Mouse (Mus musculus): ENCODE results near the gene Efcab14.

DNA sequence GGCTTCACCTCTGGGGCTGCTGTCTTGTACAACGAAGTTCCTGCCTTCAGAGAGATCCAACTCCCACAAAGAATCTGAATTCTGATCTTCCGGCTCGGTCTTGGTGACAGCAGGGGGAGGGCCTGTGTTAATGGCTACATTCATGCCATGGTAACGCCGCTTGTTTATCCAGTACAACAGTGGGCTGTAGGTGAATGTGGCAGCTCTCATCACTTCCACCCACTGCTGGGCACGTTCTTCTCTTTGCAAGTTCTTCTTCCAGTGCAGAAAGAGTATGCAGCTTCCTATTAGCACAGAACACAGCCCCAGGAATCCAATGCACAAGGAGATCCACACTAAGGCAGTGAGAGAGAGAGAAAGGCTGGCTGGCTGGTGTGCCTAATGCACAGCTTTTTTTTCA is 42.7 kb downstream of the Efcab14 start:
- no peak for TF ChIP-seq CTCF (IDR thresholded peaks at IDR 0.05; ENCODE audit: low read depth, low read length)
- TF ChIP-seq GATA1 (IDR thresholded peaks at IDR 0.05; ENCODE audit: borderline replicate concordance, low read length) = no peak
- no peak for TF ChIP-seq POLR2AphosphoS5 (IDR thresholded peaks at IDR 0.05; ENCODE audit: insufficient replicate concordance, low read depth, low read length)

Measured in G1E (cell line).